Mouse (Mus musculus): ENCODE data around the gene Coq10a. TPM values are rescaled to one million over a fixed set of nuclear protein-coding genes. Genes with fewer than 3 reads are reported as not detected.

Gene Coq10a
- polyA plus RNA-seq, 1 experiment = 32.1 TPM

DNA sequence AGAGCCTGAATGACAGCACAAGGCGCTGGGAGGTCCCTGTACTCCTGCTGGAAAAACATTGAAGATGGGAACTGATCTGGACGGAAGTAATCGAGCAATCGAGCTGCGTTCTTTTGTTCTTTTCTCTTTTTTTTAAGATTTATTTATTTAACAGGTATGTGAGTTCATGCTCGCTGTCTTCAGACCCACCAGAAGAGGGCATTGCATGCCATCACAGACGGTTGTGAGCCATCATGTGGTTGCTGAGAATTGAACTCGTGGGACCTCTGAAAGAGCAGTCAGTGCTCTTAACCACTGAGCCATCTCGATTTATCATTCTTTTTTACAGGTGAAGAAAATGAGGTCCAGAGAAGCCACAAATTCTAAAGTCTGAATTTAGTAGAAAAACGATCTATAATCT, 41.2 kb downstream of the Coq10a start:
- Histone ChIP-seq H3K36me3 (ENCODE audit: control insufficient read depth, insufficient read depth, low read length) (peaks cover 10% of the 10 kb centered on the region), H3K27me3 (ENCODE audit: control insufficient read depth, insufficient read depth, low read length) (no peaks in the 10 kb centered on the region), H3K4me1 (ENCODE audit: control insufficient read depth, insufficient read depth, insufficient read length) (peaks cover 4% of the 10 kb centered on the region; the same call in 1 of the 2 replicates), H3K4me3 (ENCODE audit: extremely low read depth, insufficient read depth, insufficient read length) (no peak overlapping the region), H3K27ac (ENCODE audit: insufficient read depth, low read length) (no peak overlapping the region)
- no peak for TF ChIP-seq CTCF (IDR thresholded peaks at IDR 0.05; ENCODE audit: extremely low read depth, insufficient read depth, insufficient read length, insufficient replicate concordance)
- TF ChIP-seq POLR2A (IDR thresholded peaks at IDR 0.05; ENCODE audit: low read depth, low read length) = no peak
- 81% methylated on average over 10 of the region's 10 CpGs for WGBS
- DNase-seq (ENCODE audit: low read depth in 1 of 2, low spot score in 2 of 2) = no peak

GRCm38 (mm10) chr10:128326825-128327224, 42.0 kb downstream of the Coq10a start:
- no peak for TF ChIP-seq CTCF (IDR thresholded peaks at IDR 0.05; ENCODE audit: extremely low read depth, insufficient read depth, insufficient read length, insufficient replicate concordance)
- no peak for TF ChIP-seq POLR2A (IDR thresholded peaks at IDR 0.05; ENCODE audit: low read depth, low read length)
- Histone ChIP-seq H3K36me3 (ENCODE audit: control insufficient read depth, insufficient read depth, low read length) (peaks cover 10% of the 10 kb centered on the region), H3K27ac (ENCODE audit: insufficient read depth, low read length) (no peak overlapping the region), H3K27me3 (ENCODE audit: control insufficient read depth, insufficient read depth, low read length) (no peaks in the 10 kb centered on the region), H3K4me1 (ENCODE audit: control insufficient read depth, insufficient read depth, insufficient read length) (peaks cover 4% of the 10 kb centered on the region; the same call in 1 of the 2 replicates), H3K4me3 (ENCODE audit: extremely low read depth, insufficient read depth, insufficient read length) (no peak overlapping the region)
- DNase-seq (ENCODE audit: low read depth in 1 of 2, low spot score in 2 of 2) = no peak
- 87% methylated on average over 8 of the region's 8 CpGs for whole genome bisulfite sequencing

GRCm38 (mm10) chr10:128323516-128323915, 45.3 kb downstream of the Coq10a start:
- no peak for DNase-seq (ENCODE audit: low read depth in 1 of 2, low spot score in 2 of 2)
- H3K4me3 ChIP-seq (ENCODE audit: extremely low read depth, insufficient read depth, insufficient read length) = peak overlapping the region; percentile 92; the same call in 1 of the 2 replicates
- H3K36me3 ChIP-seq (ENCODE audit: control insufficient read depth, insufficient read depth, low read length) = peaks cover 14% of the 10 kb centered on the region
- WGBS = 46% methylated on average over 8 of the region's 8 CpGs
- no peak overlapping the region for H3K27ac ChIP-seq (ENCODE audit: insufficient read depth, low read length)
- TF ChIP-seq POLR2A (IDR thresholded peaks at IDR 0.05; ENCODE audit: low read depth, low read length) (no peak), CTCF (IDR thresholded peaks at IDR 0.05; ENCODE audit: extremely low read depth, insufficient read depth, insufficient read length, insufficient replicate concordance) (no peak)
- no peaks in the 10 kb centered on the region for H3K27me3 ChIP-seq (ENCODE audit: control insufficient read depth, insufficient read depth, low read length)
- peaks cover 4% of the 10 kb centered on the region; the same call in 1 of the 2 replicates for H3K4me1 ChIP-seq (ENCODE audit: control insufficient read depth, insufficient read depth, insufficient read length)

- Histone ChIP-seq H3K36me3 (ENCODE audit: control insufficient read depth, insufficient read depth, low read length) (peaks cover 17% of the 10 kb centered on the region), H3K4me3 (ENCODE audit: extremely low read depth, insufficient read depth, insufficient read length) (peak within 1 kb of the TSS; percentile 92)
- peak in 1 of 2 experiments; percentile 73 for DNase-seq (ENCODE audit: low read depth in 1 of 2, low spot score in 2 of 2)
Measured at GRCm38 (mm10) chr10:128322141-128323108, 46.4 kb downstream of the Coq10a start, which contains the start of gene Cnpy2. Cnpy2 (plus strand) TSS chr10:128322459.

DNA sequence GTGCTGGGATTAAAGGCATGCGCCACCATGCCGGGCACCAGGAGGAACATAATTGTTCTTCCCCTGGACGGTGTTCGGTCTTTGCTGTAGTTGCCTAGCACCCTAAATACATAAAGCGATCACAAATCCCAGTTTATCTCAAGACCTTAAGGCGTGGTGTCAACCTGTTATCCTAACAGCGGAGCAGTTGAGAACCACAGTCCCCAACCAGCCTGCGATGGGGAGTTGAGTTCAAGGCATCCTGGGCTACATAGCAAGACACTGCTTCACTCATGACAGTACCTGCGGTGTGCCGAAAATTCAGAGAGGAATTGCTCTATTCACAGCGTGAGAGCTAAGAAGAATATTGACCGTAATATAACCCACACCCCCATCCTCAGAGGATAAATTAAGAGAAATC, 47.2 kb downstream of the Coq10a start:
- H3K4me3 ChIP-seq (ENCODE audit: extremely low read depth, insufficient read depth, insufficient read length) = no peak overlapping the region
- TF ChIP-seq CTCF (IDR thresholded peaks at IDR 0.05; ENCODE audit: extremely low read depth, insufficient read depth, insufficient read length, insufficient replicate concordance) (no peak), POLR2A (IDR thresholded peaks at IDR 0.05; ENCODE audit: low read depth, low read length) (no peak)
- peaks cover 16% of the 10 kb centered on the region for H3K36me3 ChIP-seq (ENCODE audit: control insufficient read depth, insufficient read depth, low read length)
- H3K27me3 ChIP-seq (ENCODE audit: control insufficient read depth, insufficient read depth, low read length) = no peaks in the 10 kb centered on the region
- DNase-seq (ENCODE audit: low read depth in 1 of 2, low spot score in 2 of 2) = no peak
- H3K27ac ChIP-seq (ENCODE audit: insufficient read depth, low read length) = no peak overlapping the region
- peaks cover 4% of the 10 kb centered on the region; the same call in 1 of the 2 replicates for H3K4me1 ChIP-seq (ENCODE audit: control insufficient read depth, insufficient read depth, insufficient read length)
- 61% methylated on average over 12 of the region's 12 CpGs for whole genome bisulfite sequencing

More at GRCm38 (mm10) chr10:128322141-128323108, 46.4 kb downstream of the Coq10a start, which contains the start of gene Cnpy2:
- Histone ChIP-seq H3K27me3 (ENCODE audit: control insufficient read depth, insufficient read depth, low read length) (no peaks in the 10 kb centered on the region), H3K27ac (ENCODE audit: insufficient read depth, low read length) (peak within 1 kb of the TSS; percentile 87), H3K4me1 (ENCODE audit: control insufficient read depth, insufficient read depth, insufficient read length) (peaks cover 4% of the 10 kb centered on the region; the same call in 1 of the 2 replicates)
- TF ChIP-seq POLR2A (IDR thresholded peaks at IDR 0.05; ENCODE audit: low read depth, low read length) = no peak
- TF ChIP-seq CTCF (IDR thresholded peaks at IDR 0.05; ENCODE audit: extremely low read depth, insufficient read depth, insufficient read length, insufficient replicate concordance) = no peak
- WGBS = under 1% methylated on average over 40 of the region's 40 CpGs

DNA sequence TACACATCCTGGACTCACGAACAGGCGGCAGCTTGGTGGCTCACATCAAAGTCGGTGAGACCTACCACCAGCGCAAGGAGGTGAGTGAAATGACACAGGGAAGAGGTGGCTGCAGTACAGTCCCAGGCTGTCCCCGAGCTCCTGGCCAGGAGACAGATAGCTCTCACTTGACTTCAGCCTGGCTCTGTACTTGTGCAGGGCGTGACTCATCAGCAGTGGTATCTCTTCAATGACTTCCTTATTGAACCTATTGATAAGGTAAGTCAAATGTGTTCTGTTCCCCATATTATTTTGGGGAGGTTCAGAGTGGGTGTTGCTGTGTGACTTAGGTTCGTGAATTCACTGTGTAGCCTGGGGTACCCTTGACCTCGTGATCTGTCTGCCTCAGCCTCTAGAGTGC, 53.2 kb downstream of the Coq10a start:
- TF ChIP-seq CTCF (IDR thresholded peaks at IDR 0.05; ENCODE audit: extremely low read depth, insufficient read depth, insufficient read length, insufficient replicate concordance) = no peak
- TF ChIP-seq POLR2A (IDR thresholded peaks at IDR 0.05; ENCODE audit: low read depth, low read length) = no peak
- H3K27me3 ChIP-seq (ENCODE audit: control insufficient read depth, insufficient read depth, low read length) = no peaks in the 10 kb centered on the region
- 91% methylated on average over 8 of the region's 8 CpGs for WGBS
- peaks cover 37% of the 10 kb centered on the region for H3K36me3 ChIP-seq (ENCODE audit: control insufficient read depth, insufficient read depth, low read length)
- no peak overlapping the region for H3K4me3 ChIP-seq (ENCODE audit: extremely low read depth, insufficient read depth, insufficient read length)
- H3K27ac ChIP-seq (ENCODE audit: insufficient read depth, low read length) = no peak overlapping the region
- no peaks in the 10 kb centered on the region for H3K4me1 ChIP-seq (ENCODE audit: control insufficient read depth, insufficient read depth, insufficient read length)
- no peak for DNase-seq (ENCODE audit: low read depth in 1 of 2, low spot score in 2 of 2)

Other genes with a start within 250 kb of the Coq10a start
- gene Rbms2, start 188.7 kb downstream of the Coq10a start, polyA plus RNA-seq (2012; rRNA removed) = 30.0 and 37.0 TPM in 2 replicates
- 4.7 and 6.6 TPM in 2 replicates for gene Gls2, start 174.5 kb downstream of the Coq10a start, polyA plus RNA-seq (2012; rRNA removed)
- gene Spryd4, start 157.2 kb downstream of the Coq10a start, polyA plus RNA-seq (2012; rRNA removed) = 6.0 and 7.6 TPM in 2 replicates
- 0.08 TPM in 1 of 2 replicates, not detected in the other for gene Mip, start 143.2 kb downstream of the Coq10a start, polyA plus RNA-seq (2012; rRNA removed)
- 4.8 and 6.7 TPM in 2 replicates for gene Timeless, start 136.9 kb downstream of the Coq10a start, polyA plus RNA-seq (2012; rRNA removed)
- 0.06 and 0.20 TPM in 2 replicates for gene Apon, start 114.9 kb downstream of the Coq10a start, polyA plus RNA-seq (2012; rRNA removed)
- 1.0 and 1.4 TPM in 2 replicates for gene Apof, start 100.3 kb downstream of the Coq10a start, polyA plus RNA-seq (2012; rRNA removed)
- gene Stat2, start 98.4 kb downstream of the Coq10a start, polyA plus RNA-seq (2012; rRNA removed) = 34.6 and 42.1 TPM in 2 replicates
- not detected in 2 replicates for gene Il23a, start 70.2 kb downstream of the Coq10a start, polyA plus RNA-seq (2012; rRNA removed)
- 25.7 and 30.6 TPM in 2 replicates for gene Pan2, start 65.7 kb downstream of the Coq10a start, polyA plus RNA-seq (2012; rRNA removed)
- gene Cnpy2, start 46.5 kb downstream of the Coq10a start, polyA plus RNA-seq (2012; rRNA removed) = 15.9 and 17.2 TPM in 2 replicates
- 70.4 and 89.2 TPM in 2 replicates for gene Cs, start 31.3 kb downstream of the Coq10a start, polyA plus RNA-seq (2012; rRNA removed)
- 31.1 and 36.9 TPM in 2 replicates for gene Ankrd52, start 8.1 kb upstream of the Coq10a start, polyA plus RNA-seq (2012; rRNA removed)
- 15.2 and 17.1 TPM in 2 replicates for gene Slc39a5, start 32.2 kb upstream of the Coq10a start, polyA plus RNA-seq (2012; rRNA removed)
- gene Nabp2, start 42.5 kb upstream of the Coq10a start, polyA plus RNA-seq (2012; rRNA removed) = 19.8 and 21.2 TPM in 2 replicates
- 24.1 and 29.4 TPM in 2 replicates for gene Rnf41, start 42.7 kb upstream of the Coq10a start, polyA plus RNA-seq (2012; rRNA removed)
- gene Smarcc2, start 90.3 kb upstream of the Coq10a start, polyA plus RNA-seq (2012; rRNA removed) = 67.8 and 84.5 TPM in 2 replicates
- 376 and 451 TPM in 2 replicates for gene Myl6, start 125.1 kb upstream of the Coq10a start, polyA plus RNA-seq (2012; rRNA removed)
- 0.67 and 1.1 TPM in 2 replicates for gene Myl6b, start 129.7 kb upstream of the Coq10a start, polyA plus RNA-seq (2012; rRNA removed)
- 121 and 148 TPM in 2 replicates for gene Esyt1, start 156.9 kb upstream of the Coq10a start, polyA plus RNA-seq (2012; rRNA removed)
- 17.4 and 19.9 TPM in 2 replicates for gene Zc3h10, start 178.8 kb upstream of the Coq10a start, polyA plus RNA-seq (2012; rRNA removed)
- 2,135 and 2,270 TPM in 2 replicates for gene Rpl41, start 180.3 kb upstream of the Coq10a start, polyA plus RNA-seq (2012; rRNA removed)
- 16.8 and 18.9 TPM in 2 replicates for gene Pa2g4, start 197.0 kb upstream of the Coq10a start, polyA plus RNA-seq (2012; rRNA removed)
- 1.6 TPM in 2 replicates for gene Erbb3, start 220.7 kb upstream of the Coq10a start, polyA plus RNA-seq (2012; rRNA removed)